Mouse (Mus musculus): Measurements from ENCODE around the gene Rnf185.

DNA sequence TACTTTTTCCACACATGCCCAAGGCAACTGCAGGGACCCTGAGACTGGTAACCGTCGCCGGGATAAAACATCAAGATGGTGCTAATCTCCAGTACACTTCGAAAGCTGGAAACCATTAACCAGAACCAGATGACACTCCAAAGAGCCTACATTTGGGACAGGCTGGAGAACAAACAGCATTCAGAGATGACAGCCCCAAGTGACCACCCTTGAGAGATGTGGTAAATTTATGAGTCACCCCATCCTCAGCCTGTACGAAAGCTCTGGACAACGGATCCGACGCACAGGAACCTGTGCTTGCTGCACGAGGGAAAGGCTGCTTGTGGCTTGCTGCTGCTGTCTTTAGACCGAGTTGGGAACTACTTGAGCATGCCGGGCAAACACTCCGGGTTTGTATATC lies 77.4 kb downstream of the Rnf185 start:
- TF ChIP-seq CTCF (IDR thresholded peaks at IDR 0.05; ENCODE audit: low read depth) (no peak), EP300 (optimal IDR thresholded peaks at IDR 0.05) (no peak)
